ENCODE assay signal across 7 mouse cellular contexts in the genomic region with DNA sequence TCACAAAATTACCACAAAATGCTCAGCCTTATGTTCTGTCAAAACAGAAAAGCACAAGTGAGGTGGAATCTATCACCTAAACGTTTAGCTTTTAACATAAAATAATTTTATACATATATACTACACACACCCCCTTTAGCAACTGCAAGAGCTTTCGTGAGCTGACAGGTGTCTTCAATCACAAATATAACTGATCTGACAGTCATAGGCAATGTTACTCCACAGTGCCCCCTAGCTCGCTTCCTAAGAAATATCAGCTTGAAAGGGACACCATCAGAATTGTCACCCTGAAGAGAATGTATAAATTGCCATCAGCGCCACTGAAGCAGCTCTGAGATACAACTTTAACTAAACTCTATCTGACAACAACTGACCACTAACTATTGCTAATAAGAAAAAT. TPM values are rescaled to one million over a fixed set of nuclear protein-coding genes. Genes with fewer than 3 reads are reported as not detected.
DNase-seq lines count a peak whose midpoint lies in the region; ATAC-seq and TF ChIP-seq lines count a peak whose summit lies in the region.

No protein-coding gene starts in this region.

- H3K4me3 ChIP-seq in E14TG2a.4 (replicated peaks; ENCODE audit: low read length), result no peak overlapping the region
- H3K4me3 ChIP-seq in layer of hippocampus, adult 2 months, result peak overlapping the region; percentile 92

- intact Hi-C loops in gastrocnemius, postnatal 14 days (cut with DNase I; ENCODE audit: low total_unique reads), result no loop called here

- no peak overlapping the region for H3K27ac ChIP-seq in layer of hippocampus, adult 2 months

- no peaks in the 10 kb centered on the region for H3K9me3 ChIP-seq in E14TG2a.4 (ENCODE audit: low read length)

- no peaks in the 10 kb centered on the region for H3K36me3 ChIP-seq in E14TG2a.4 (ENCODE audit: insufficient read depth, low read length)

- peaks cover 16% of the 10 kb centered on the region for H3K27me3 ChIP-seq in E14TG2a.4 (ENCODE audit: insufficient read depth, low read length)

- peak; percentile 73 for DNase-seq in T-cell, adult 2 months (ENCODE audit: low spot score)
- peak; percentile 40 for DNase-seq in gastrocnemius, postnatal 14 days
- peak; percentile 59 to 66 for DNase-seq in layer of hippocampus, adult 2 months (ENCODE audit: low spot score in 2 of 2)
- peak; percentile 78 for DNase-seq in lung, postnatal 10 days
- DNase-seq in right cerebral cortex, adult 2 months (ENCODE audit: low spot score in 2 of 2), result peak; percentile 52 to 69

- peak; percentile 51 for ATAC-seq in common myeloid progenitor, adult 5-6 weeks (replicated peaks; ENCODE audit: low read depth, poor library complexity, severe bottlenecking)

- peak; percentile 65 for TF ChIP-seq CTCF in E14TG2a.4 (conservative IDR thresholded peaks at IDR 0.05; ENCODE audit: low read length)
- TF ChIP-seq CTCF in layer of hippocampus, adult 2 months (conservative IDR thresholded peaks at IDR 0.05), result peak; percentile 94

- H3K4me1 ChIP-seq in E14TG2a.4 (replicated peaks; ENCODE audit: low read depth, low read length), result peaks cover 20% of the 10 kb centered on the region

RNA-seq across cellular contexts. Expression of gene Sik2, which starts 2.0 kb away (rescaled TPM):
- total RNA-seq in common myeloid progenitor, adult 5-6 weeks (2017), result 15.7 and 22.1 TPM in 2 replicates
- 10 to 100 TPM; 12.0 to 13.3 TPM for total RNA-seq in gastrocnemius, postnatal 14 days (2021)
- 10 to 100 TPM; 39.5 to 45.2 TPM for total RNA-seq in layer of hippocampus, adult 2 months (2021)

RNA-seq across cellular contexts. Expression of gene Btg4, which starts 53.9 kb away (rescaled TPM):
- total RNA-seq in common myeloid progenitor, adult 5-6 weeks (2017), result not detected in 2 replicates
- total RNA-seq in gastrocnemius, postnatal 14 days (2021), result not detected
- total RNA-seq in layer of hippocampus, adult 2 months (2021), result not detected
